Mouse (Mus musculus): ENCODE data around the gene Eno3. TPM values are rescaled to one million over a fixed set of nuclear protein-coding genes. Genes with fewer than 3 reads are reported as not detected.

Gene Eno3
- polyA plus RNA-seq, 1 experiment = 0.74 TPM

- H3K4me3 ChIP-seq (replicated peaks) = no peak overlapping the region
These were observed 33.8 kb upstream of the Eno3 start for GRCm38 (mm10) chr11:70623053-70623742.

DNA sequence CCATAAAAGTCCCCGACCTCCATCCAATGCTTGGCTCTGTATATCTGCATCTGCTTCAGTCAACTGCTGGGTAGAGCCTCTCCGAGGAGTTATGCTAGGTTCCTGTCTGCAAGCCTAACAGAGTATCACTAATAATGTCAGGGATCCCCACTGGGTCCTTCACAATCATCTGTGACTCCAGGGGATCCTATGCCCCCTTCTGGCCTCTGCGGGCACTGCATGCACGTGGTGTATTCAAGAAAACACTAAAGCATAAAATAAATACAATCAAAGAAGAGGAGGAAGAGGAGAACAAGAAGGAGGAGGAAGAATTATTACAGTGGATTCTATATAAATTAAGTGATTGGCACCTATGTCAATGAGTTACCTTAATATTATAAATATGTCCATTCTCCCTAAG is 31.5 kb upstream of the Eno3 start:
- H3K27me3 ChIP-seq (ENCODE audit: control insufficient read depth) = no peaks in the 10 kb centered on the region
- no peaks in the 10 kb centered on the region for H3K36me3 ChIP-seq (ENCODE audit: control insufficient read depth)
- H3K4me3 ChIP-seq (replicated peaks) = no peak overlapping the region
- H3K9me3 ChIP-seq (ENCODE audit: control insufficient read depth, low read length) = no peaks in the 10 kb centered on the region
- peaks cover 20% of the 10 kb centered on the region for H3K4me1 ChIP-seq (ENCODE audit: control insufficient read depth)
- TF ChIP-seq GATA1 (IDR thresholded peaks at IDR 0.05; ENCODE audit: low read length) (no peak), TAL1 (IDR thresholded peaks at IDR 0.05; ENCODE audit: low read length) (no peak)

More at GRCm38 (mm10) chr11:70623053-70623742, 33.8 kb upstream of the Eno3 start:
- TF ChIP-seq TAL1 (IDR thresholded peaks at IDR 0.05; ENCODE audit: low read length) (no peak), GATA1 (IDR thresholded peaks at IDR 0.05; ENCODE audit: low read length) (no peak)
- H3K4me1 ChIP-seq (ENCODE audit: control insufficient read depth) = peaks cover 13% of the 10 kb centered on the region
- no peaks in the 10 kb centered on the region for H3K27me3 ChIP-seq (ENCODE audit: control insufficient read depth)
- no peaks in the 10 kb centered on the region for H3K36me3 ChIP-seq (ENCODE audit: control insufficient read depth)
- no peaks in the 10 kb centered on the region for H3K9me3 ChIP-seq (ENCODE audit: control insufficient read depth, low read length)

GRCm38 (mm10) chr11:70626877-70627276 is 30.1 kb upstream of the Eno3 start:
- Histone ChIP-seq H3K4me3 (replicated peaks) (no peak overlapping the region), H3K36me3 (ENCODE audit: control insufficient read depth) (no peaks in the 10 kb centered on the region), H3K9me3 (ENCODE audit: control insufficient read depth, low read length) (no peaks in the 10 kb centered on the region), H3K4me1 (ENCODE audit: control insufficient read depth) (peaks cover 22% of the 10 kb centered on the region), H3K27me3 (ENCODE audit: control insufficient read depth) (no peaks in the 10 kb centered on the region)
- TF ChIP-seq GATA1 (IDR thresholded peaks at IDR 0.05; ENCODE audit: low read length) (no peak), TAL1 (IDR thresholded peaks at IDR 0.05; ENCODE audit: low read length) (no peak)

DNA sequence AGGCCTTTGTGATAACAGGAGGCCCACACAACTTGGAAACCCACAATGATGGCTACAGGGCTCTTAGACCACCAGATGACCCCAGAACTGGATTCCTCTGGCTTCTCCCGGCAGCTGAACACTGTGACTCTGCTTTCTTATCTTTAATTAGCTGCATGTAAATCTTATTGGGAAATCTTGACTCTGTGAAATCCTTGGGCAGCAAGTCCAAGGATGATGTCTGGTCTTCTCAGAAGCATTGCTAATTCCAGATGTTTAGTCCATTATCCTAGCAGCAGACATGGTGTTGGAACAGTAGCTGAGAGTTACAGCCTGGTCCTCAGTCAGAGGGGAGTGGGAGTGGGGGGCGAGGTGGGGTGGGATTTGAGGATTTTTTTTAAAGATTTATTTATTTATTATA is 28.6 kb upstream of the Eno3 start:
- Histone ChIP-seq H3K36me3 (ENCODE audit: control insufficient read depth) (no peaks in the 10 kb centered on the region), H3K27me3 (ENCODE audit: control insufficient read depth) (no peaks in the 10 kb centered on the region), H3K4me3 (replicated peaks) (no peak overlapping the region), H3K9me3 (ENCODE audit: control insufficient read depth, low read length) (no peaks in the 10 kb centered on the region), H3K4me1 (ENCODE audit: control insufficient read depth) (peaks cover 9% of the 10 kb centered on the region)
- TF ChIP-seq GATA1 (IDR thresholded peaks at IDR 0.05; ENCODE audit: low read length) (no peak), TAL1 (IDR thresholded peaks at IDR 0.05; ENCODE audit: low read length) (no peak)

DNA sequence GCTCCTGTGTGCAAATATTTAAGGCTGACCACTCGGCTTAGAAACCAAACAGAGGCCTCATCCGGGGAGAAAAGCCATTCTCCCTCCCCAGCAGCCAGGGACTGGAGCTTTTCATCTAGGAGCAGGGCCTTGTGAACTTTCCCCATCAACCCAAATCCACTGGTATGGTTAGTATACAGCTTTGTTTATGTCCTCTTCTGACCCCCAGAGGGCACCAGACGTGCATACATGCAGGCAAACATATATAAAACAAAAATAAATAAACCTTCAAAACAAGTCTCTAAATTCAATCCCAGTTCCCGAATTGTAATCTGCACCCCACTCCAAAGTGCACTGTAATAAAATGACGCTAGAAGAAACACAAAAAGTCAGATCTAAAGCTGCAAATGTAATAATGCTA is 27.4 kb upstream of the Eno3 start:
- no peaks in the 10 kb centered on the region for H3K27me3 ChIP-seq (ENCODE audit: control insufficient read depth)
- peaks cover 9% of the 10 kb centered on the region for H3K4me1 ChIP-seq (ENCODE audit: control insufficient read depth)
- H3K4me3 ChIP-seq (replicated peaks) = no peak overlapping the region
- TF ChIP-seq GATA1 (IDR thresholded peaks at IDR 0.05; ENCODE audit: low read length) (no peak), TAL1 (IDR thresholded peaks at IDR 0.05; ENCODE audit: low read length) (no peak)
- no peaks in the 10 kb centered on the region for H3K36me3 ChIP-seq (ENCODE audit: control insufficient read depth)
- H3K9me3 ChIP-seq (ENCODE audit: control insufficient read depth, low read length) = no peaks in the 10 kb centered on the region

DNA sequence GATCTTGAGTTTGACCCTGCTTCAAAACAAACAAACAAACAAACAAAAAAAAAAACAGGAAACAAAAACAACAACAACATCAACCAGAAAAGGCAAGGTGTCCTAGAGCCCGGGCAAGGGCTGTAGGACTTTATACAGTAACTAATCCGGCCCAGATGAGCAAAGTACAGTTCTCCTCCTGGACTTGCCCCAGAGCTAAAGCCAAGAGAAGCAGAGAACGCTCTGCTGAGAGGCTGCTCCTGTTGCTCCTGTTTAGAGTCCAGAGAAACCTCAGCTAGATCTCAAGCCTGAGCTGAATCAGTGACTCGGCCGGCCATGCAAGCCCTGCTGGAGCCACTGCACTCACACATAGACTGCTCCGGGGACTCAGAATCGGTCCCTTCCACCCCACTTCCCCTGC is 26.9 kb upstream of the Eno3 start:
- Histone ChIP-seq H3K4me3 (replicated peaks) (no peak overlapping the region), H3K27me3 (ENCODE audit: control insufficient read depth) (no peaks in the 10 kb centered on the region), H3K9me3 (ENCODE audit: control insufficient read depth, low read length) (no peaks in the 10 kb centered on the region), H3K4me1 (ENCODE audit: control insufficient read depth) (peaks cover 9% of the 10 kb centered on the region), H3K36me3 (ENCODE audit: control insufficient read depth) (no peaks in the 10 kb centered on the region)
- TF ChIP-seq TAL1 (IDR thresholded peaks at IDR 0.05; ENCODE audit: low read length) (no peak), GATA1 (IDR thresholded peaks at IDR 0.05; ENCODE audit: low read length) (no peak)

- peaks cover 41% of the 10 kb centered on the region for H3K4me1 ChIP-seq (ENCODE audit: control insufficient read depth)
These were observed 21.4 kb upstream of the Eno3 start for GRCm38 (mm10) chr11:70635601-70636000.

GRCm38 (mm10) chr11:70637764-70638163 is 19.2 kb upstream of the Eno3 start:
- TF ChIP-seq GATA1 (IDR thresholded peaks at IDR 0.05; ENCODE audit: low read length) (no peak), TAL1 (IDR thresholded peaks at IDR 0.05; ENCODE audit: low read length) (no peak)
- Histone ChIP-seq H3K4me3 (replicated peaks) (no peak overlapping the region), H3K4me1 (ENCODE audit: control insufficient read depth) (peaks cover 52% of the 10 kb centered on the region), H3K27me3 (ENCODE audit: control insufficient read depth) (no peaks in the 10 kb centered on the region), H3K36me3 (ENCODE audit: control insufficient read depth) (peaks cover 2% of the 10 kb centered on the region), H3K9me3 (ENCODE audit: control insufficient read depth, low read length) (no peaks in the 10 kb centered on the region)

More at GRCm38 (mm10) chr11:70635601-70636000, 21.4 kb upstream of the Eno3 start:
- Histone ChIP-seq H3K27me3 (ENCODE audit: control insufficient read depth) (no peaks in the 10 kb centered on the region), H3K4me3 (replicated peaks) (no peak overlapping the region), H3K9me3 (ENCODE audit: control insufficient read depth, low read length) (no peaks in the 10 kb centered on the region), H3K36me3 (ENCODE audit: control insufficient read depth) (no peaks in the 10 kb centered on the region)
- TF ChIP-seq GATA1 (IDR thresholded peaks at IDR 0.05; ENCODE audit: low read length) = no peak
- no peak for TF ChIP-seq TAL1 (IDR thresholded peaks at IDR 0.05; ENCODE audit: low read length)

- H3K9me3 ChIP-seq (ENCODE audit: control insufficient read depth, low read length) = no peaks in the 10 kb centered on the region
- H3K4me1 ChIP-seq (ENCODE audit: control insufficient read depth) = peaks cover 52% of the 10 kb centered on the region
- TF ChIP-seq TAL1 (IDR thresholded peaks at IDR 0.05; ENCODE audit: low read length) (no peak), GATA1 (IDR thresholded peaks at IDR 0.05; ENCODE audit: low read length) (no peak)
- no peaks in the 10 kb centered on the region for H3K27me3 ChIP-seq (ENCODE audit: control insufficient read depth)
- peaks cover 5% of the 10 kb centered on the region for H3K36me3 ChIP-seq (ENCODE audit: control insufficient read depth)
- H3K4me3 ChIP-seq (replicated peaks) = peak overlapping the region; percentile 41
These were observed 18.7 kb upstream of the Eno3 start for GRCm38 (mm10) chr11:70638293-70638692.

All from erythroblast, embryonic 14.5 days (primary cell).